Mouse (Mus musculus) hindbrain, embryonic 14.5 days (tissue): ENCODE data around the gene Cyb561d2. TPM values are rescaled to one million over a fixed set of nuclear protein-coding genes. Genes with fewer than 3 reads are reported as not detected.

Experiments used
- ATAC-seq: fragments of 200-750 bp; cut with Nextera tagmentation; 2 replicates; pipeline ENCODE4 v1.8.0; 2017; ENCODE audit warnings: moderate number of reproducible peaks, mild to moderate bottlenecking, moderate TSS enrichment, moderate library complexity; ENCODE audit not compliant: low FRiP score
- DNase-seq: peaks from one replicate; pipeline ENCODE4 v3.0.0-alpha.2; 2015; ENCODE audit warnings: low spot score
- H3K27ac ChIP-seq: fragments of 300-500 bp; sonication (generic); 2 replicates; pipeline ENCODE4 v1.5.1; 2014; ENCODE audit warnings: mild to moderate bottlenecking, moderate library complexity
- H3K27me3 ChIP-seq: fragments of 300-500 bp; sonication (generic); 2 replicates; pipeline ENCODE4 v1.6.1; 2014; ENCODE audit warnings: mild to moderate bottlenecking, low read length, mixed read lengths; ENCODE audit not compliant: control insufficient read depth, insufficient read depth
- H3K36me3 ChIP-seq: fragments of 300-500 bp; sonication (generic); replicated peaks from 2 replicates; pipeline ENCODE4 v1.6.1; 2014; ENCODE audit not compliant: control insufficient read depth, insufficient read depth
- H3K4me1 ChIP-seq: fragments of 300-500 bp; sonication (generic); replicated peaks from 2 replicates; pipeline ENCODE4 v1.6.1; 2014; ENCODE audit warnings: antibody characterized with exemption, low read length, mixed read lengths; ENCODE audit not compliant: control insufficient read depth, insufficient read depth
- H3K4me2 ChIP-seq: fragments of 300-500 bp; sonication (generic); replicated peaks from 2 replicates; pipeline ENCODE4 v1.6.1; 2014; ENCODE audit warnings: mild to moderate bottlenecking, moderate library complexity
- H3K4me3 ChIP-seq: fragments of 300-500 bp; sonication (generic); replicated peaks from 2 replicates; pipeline ENCODE4 v1.5.1; 2014; ENCODE audit warnings: mild to moderate bottlenecking, low read length
- H3K9ac ChIP-seq: fragments of 300-500 bp; sonication (generic); 2 replicates; pipeline ENCODE4 v1.6.1; 2014
- H3K9me3 ChIP-seq: fragments of 300-500 bp; sonication (generic); 2 replicates; pipeline ENCODE4 v1.6.1; 2016; ENCODE audit warnings: low read length; ENCODE audit not compliant: control insufficient read depth
- WGBS: fragments of 180-500 bp; shearing (Covaris S2); extraction: QIAGEN DNeasy Blood & Tissue Kit; methylation state at CpG from one replicate; pipeline ENCODE4 v1.1.7; 2014; 5-methylcytosine and 5-hydroxymethylcytosine counted together
- polyA plus RNA-seq: library from polyadenylated mRNA; unstranded; fragments of >200 nt; fragmentation: Nextera tagmentation; extraction: Ambion mirVana; gene quantifications from 2 replicates; pipeline ENCODE4 v1.2.1, GENCODE M21; 2014

Gene Cyb561d2
- polyA plus RNA-seq: 44.9 and 49.3 TPM in 2 replicates

DNA sequence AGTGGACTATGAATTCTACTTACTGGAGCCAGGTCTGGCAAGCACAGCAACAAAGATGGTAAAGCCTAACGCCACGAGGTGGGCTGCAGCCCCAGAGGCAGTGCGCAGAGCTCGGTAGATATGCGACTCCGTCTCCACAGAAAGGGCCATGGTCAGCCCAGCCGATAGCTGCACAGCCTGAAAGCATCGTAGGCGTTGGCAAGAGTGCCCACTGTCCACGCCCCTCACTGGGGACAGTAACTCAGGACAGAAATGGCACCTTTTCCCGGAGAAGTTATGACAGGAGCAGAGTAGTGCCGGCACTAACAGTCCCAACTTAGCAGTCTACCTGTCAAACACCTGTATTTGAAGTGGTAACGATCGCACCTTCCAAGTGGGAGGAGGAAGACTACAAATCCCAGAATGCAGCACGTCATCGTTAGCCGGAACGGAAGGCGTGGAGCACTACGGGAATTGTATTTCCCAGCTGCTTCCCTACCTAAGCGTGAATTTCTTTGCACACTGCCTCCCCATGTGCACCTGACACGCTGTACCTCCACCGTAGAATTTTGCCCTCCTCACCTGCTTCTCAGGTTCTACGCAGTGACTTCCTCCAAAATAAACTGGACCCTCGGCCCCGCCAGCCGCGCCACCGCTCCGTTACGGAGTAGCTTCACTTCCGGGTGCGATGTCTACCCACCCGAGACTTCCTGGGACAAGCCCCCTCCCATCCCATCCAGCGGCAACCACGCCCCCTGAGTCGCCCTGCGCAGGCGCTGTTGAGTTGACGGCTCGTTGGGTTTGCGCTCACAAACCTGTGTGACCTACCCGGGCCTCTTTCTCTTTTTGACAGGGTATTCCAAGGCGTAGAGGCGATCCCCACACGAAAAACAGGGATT, at the start of gene Cyb561d2, which contains the start of gene Nprl2:
Cyb561d2 (minus strand) TSS at position 720 of the 878 bp plus-strand sequence.
Nprl2 (plus strand) TSS at position 753 of the 878 bp plus-strand sequence.
- H3K9me3 ChIP-seq: no peaks in the 10 kb centered on the region
- ATAC-seq: peak; percentile 89
- H3K36me3 ChIP-seq: peaks cover 51% of the 10 kb centered on the region
- H3K4me1 ChIP-seq: peaks cover 28% of the 10 kb centered on the region
- DNase-seq: peak; percentile 94
- 1% methylated on average over 46 of the region's 46 CpGs for WGBS
- peak within 1 kb of the TSS; percentile 84 for H3K4me2 ChIP-seq
- H3K4me3 ChIP-seq: peak within 1 kb of the TSS; percentile 49
- peak within 1 kb of the TSS; percentile 62 for H3K9ac ChIP-seq
- H3K27me3 ChIP-seq: no peaks in the 10 kb centered on the region
- peak within 1 kb of the TSS; percentile 22; the same call in 1 of the 2 replicates for H3K27ac ChIP-seq

DNA sequence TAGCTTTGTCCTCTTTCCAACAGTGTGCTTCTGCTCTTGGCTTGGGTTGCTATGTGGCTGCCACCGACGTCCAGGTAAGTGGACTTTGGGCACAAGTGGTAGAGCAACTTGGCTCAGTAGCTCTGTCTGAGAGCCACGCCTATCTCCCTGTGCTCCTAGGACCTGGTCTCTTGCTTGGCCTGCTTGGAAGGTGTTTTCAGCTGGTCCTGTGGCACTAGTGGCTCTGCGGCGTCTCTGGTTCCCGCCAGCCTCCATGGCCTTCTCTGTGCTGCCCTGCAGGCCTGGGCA, 48.7 kb upstream of the Cyb561d2 start:
- Histone ChIP-seq H3K36me3 (peaks cover 36% of the 10 kb centered on the region), H3K9ac (no peak overlapping the region), H3K4me3 (no peak overlapping the region), H3K4me1 (peaks cover 9% of the 10 kb centered on the region), H3K4me2 (no peak overlapping the region), H3K27ac (no peak overlapping the region), H3K27me3 (no peaks in the 10 kb centered on the region), H3K9me3 (no peaks in the 10 kb centered on the region)
- WGBS: 92% methylated on average over 6 of the region's 6 CpGs
- DNase-seq: no peak
- no peak for ATAC-seq

DNA sequence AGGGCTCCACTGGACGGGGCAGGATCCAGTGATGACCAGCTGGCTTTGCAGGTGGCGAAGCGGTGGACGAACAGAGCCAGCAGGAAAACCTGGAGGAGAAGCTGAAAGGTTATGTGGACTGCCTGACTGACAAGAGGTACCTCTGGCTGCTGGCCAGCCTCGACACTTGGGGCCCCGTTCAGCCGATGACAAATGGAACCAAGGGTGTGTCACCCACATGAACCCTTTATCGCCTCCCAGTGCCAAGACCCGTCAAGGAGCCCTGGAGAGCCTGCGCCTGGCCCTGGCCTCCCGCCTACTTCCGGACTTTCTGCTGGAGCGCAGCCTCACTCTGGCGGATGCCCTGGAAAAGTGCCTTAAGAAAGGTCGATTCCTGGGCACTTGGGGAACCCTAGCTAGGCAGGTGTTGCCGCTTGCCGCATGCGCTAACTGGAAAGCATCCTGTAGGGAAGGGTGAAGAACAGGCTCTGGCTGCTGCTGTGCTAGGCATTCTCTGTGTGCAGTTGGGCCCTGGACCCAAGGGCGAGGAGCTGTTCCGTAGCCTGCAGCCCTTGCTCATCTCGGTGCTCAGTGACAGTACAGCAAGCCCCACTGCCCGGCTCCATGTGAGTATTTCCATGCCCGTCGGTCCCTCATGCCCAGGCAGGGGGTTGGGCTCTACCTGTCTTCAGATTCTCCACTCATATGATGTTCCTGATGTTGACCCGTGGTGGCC, 48.2 kb upstream of the Cyb561d2 start:
- H3K9ac ChIP-seq: no peak overlapping the region
- 94% methylated on average over 25 of the region's 25 CpGs for WGBS
- no peak overlapping the region for H3K4me2 ChIP-seq
- DNase-seq (no peak), ATAC-seq (no peak)
- H3K9me3 ChIP-seq: no peaks in the 10 kb centered on the region
- H3K4me3 ChIP-seq: no peak overlapping the region
- H3K27me3 ChIP-seq: no peaks in the 10 kb centered on the region
- H3K36me3 ChIP-seq: peaks cover 36% of the 10 kb centered on the region
- H3K4me1 ChIP-seq: peaks cover 9% of the 10 kb centered on the region
- no peak overlapping the region for H3K27ac ChIP-seq

DNA sequence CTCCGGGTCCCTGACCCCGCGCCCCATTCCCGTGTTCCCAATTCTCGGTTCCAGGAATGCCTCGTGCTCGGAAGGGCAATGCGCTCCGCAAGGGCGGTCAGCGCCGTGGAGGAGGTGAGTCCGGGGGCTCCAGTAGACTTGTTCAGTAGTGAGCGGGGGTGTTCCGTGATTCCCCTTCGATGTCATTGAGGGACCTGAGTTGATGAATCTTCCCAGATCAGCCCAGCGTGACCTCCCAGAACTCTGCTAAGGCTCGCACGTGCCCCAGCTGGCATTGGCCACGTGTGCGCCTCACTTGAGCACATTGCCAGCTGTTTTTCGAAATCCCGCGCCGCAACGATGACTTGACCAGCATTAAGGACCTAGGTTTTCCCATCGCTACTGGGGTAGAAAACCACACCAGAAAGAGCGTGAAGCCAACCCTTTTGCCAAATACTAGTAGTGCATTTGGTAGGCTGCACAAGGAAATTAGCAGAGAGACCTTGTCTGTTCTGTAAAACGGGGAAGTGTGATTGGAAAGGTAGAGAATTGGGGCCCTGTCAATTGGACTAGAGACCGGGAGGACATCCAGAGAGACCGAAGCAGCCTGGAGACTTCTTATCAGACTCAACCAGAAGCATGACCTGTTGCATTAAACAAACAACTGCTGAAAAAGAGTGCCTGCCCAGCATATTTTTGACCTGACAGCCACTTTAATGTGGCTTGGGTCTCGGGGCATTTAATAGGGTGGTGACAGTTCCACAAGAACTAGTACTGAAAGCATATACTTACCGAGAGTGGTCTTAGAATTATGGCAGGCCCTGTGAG, 46.0 kb upstream of the Cyb561d2 start:
- ATAC-seq (peak; percentile 42), DNase-seq (peak; percentile 41)
- Histone ChIP-seq H3K27me3 (no peaks in the 10 kb centered on the region), H3K9ac (peak overlapping the region; percentile 51), H3K27ac (no peak overlapping the region), H3K4me3 (peak overlapping the region; percentile 59), H3K4me2 (peak overlapping the region; percentile 90), H3K9me3 (no peaks in the 10 kb centered on the region), H3K36me3 (peaks cover 28% of the 10 kb centered on the region), H3K4me1 (peaks cover 9% of the 10 kb centered on the region)
- WGBS: 5% methylated on average over 33 of the region's 33 CpGs

DNA sequence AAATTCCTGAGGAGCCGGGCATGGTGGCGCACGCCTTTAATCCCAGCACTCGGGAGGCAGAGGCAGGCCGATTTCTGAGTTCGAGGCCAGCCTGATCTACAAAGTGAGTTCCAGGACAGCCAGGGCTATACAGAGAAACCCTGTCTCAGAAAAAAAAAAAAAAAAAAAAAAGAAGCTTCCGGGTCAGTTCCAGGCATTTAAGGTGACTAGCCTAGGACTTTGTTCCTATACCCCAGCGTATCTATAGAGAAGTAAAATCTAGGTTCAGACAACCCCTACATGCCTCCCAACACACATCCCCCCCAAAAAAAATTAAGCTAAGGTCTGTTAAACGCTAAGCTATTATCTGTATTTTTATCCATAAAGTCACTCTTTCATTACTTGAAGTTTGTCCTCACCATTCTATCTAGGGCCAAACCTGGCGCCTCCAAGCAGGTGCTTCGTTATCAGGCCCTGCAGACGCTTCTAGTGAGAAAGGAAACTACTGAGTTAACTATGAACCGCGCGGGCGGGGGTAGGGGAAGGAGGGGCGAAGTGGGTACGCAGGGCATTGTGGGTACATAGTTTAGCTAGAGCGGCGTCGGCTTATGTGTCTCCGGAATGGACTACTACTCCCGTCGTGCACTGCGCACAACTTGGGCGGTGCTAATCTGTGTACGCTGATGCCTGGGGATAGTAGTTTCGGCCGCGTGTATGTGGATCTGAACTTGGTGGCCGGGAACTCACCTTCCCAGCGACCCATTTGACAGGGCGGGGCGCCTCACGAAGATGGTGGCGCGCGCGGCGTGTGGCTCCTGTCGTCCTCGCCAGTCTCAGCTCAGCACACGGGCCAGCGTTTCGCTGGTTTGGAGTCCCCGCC, 45.2 kb upstream of the Cyb561d2 start, which contains the start of gene Ifrd2:
Ifrd2 (plus strand) TSS at position 669 of the 859 bp plus-strand sequence.
- WGBS: 14% methylated on average over 46 of the region's 46 CpGs
- Histone ChIP-seq H3K4me3 (peak within 1 kb of the TSS; percentile 59), H3K4me2 (peak within 1 kb of the TSS; percentile 90), H3K36me3 (peaks cover 21% of the 10 kb centered on the region), H3K4me1 (peaks cover 9% of the 10 kb centered on the region), H3K27me3 (no peaks in the 10 kb centered on the region), H3K27ac (no peak within 1 kb of the TSS), H3K9me3 (no peaks in the 10 kb centered on the region), H3K9ac (peak within 1 kb of the TSS; percentile 51)
- peak; percentile 98 for ATAC-seq
- DNase-seq: peak; percentile 97

DNA sequence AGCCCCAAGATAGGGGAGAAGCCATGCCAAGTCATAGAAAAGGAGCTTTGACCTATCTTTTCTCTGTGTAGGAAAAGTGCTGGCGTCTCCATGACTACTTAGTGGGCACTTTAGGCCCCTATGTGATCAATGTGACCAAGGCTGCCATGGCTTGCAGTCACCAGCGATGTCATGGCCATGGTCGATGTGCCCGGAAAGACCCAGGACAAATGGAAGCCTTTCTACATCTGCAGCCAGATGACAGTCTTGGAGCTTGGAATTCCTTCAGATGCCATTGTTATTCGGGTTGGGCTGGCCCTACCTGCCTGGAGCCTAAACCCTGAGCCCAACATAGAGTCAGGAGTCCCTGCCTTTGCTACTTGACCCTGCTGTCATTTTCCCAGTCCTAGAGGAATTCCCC, 44.5 kb upstream of the Cyb561d2 start:
- WGBS: 91% methylated on average over 5 of the region's 5 CpGs
- ATAC-seq: no peak

DNA sequence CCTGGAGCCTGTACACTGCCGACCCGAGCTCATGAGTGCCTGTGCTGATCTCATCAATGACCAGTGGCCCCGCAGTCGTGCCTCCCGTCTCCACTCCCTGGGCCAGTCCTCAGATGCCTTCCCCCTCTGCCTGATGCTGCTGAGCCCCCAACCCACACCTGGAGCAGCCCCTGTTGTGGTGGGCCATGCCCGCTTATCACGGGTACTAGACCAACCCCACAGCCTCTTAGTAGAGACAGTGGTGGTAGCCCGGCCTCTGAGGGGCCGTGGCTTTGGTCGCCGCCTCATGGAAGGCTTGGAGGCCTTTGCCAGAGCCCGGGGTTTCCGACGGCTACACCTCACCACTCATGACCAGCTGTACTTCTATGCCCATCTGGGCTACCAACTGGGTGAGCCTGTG, 41.2 kb upstream of the Cyb561d2 start:
- Histone ChIP-seq H3K4me1 (peaks cover 20% of the 10 kb centered on the region), H3K4me2 (no peak overlapping the region), H3K9me3 (no peaks in the 10 kb centered on the region), H3K27me3 (no peaks in the 10 kb centered on the region), H3K9ac (no peak overlapping the region), H3K27ac (no peak overlapping the region), H3K4me3 (no peak overlapping the region), H3K36me3 (no peaks in the 10 kb centered on the region)
- ATAC-seq (no peak), DNase-seq (no peak)
- WGBS: 92% methylated on average over 14 of the region's 14 CpGs

More for the DNA sequence above, 44.5 kb upstream of the Cyb561d2 start:
- Histone ChIP-seq H3K27ac (no peak overlapping the region), H3K36me3 (peaks cover 14% of the 10 kb centered on the region), H3K27me3 (no peaks in the 10 kb centered on the region), H3K9me3 (no peaks in the 10 kb centered on the region), H3K4me2 (no peak overlapping the region), H3K9ac (no peak overlapping the region), H3K4me3 (no peak overlapping the region), H3K4me1 (peaks cover 12% of the 10 kb centered on the region)
- no peak for DNase-seq

DNA sequence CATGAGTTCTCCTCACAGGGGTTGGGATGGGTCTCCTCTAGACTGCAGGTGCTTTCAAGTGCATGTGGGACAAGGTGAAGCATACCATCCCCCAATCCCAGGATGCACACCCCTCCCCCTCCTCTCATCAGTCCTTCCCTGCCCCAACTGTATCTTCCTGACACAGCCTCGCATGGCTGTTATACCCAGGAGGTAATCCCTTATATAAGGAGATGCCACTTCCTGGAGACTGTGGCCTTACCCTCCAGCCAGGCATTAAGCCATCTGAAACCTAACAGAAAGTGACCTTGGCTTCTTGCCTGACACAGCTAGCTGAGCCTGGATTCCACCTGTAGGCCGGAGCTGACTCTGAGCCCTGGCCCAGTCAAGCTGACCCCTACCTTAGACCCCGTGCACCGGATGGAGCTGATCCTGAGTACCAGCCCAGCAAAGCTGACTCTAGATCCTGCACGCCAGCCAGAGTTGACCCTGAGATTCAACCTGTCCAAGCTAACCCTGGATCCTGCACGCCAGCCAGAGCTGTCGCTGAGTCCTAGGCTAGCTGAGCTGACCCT, 40.6 kb upstream of the Cyb561d2 start:
- H3K9me3 ChIP-seq: no peaks in the 10 kb centered on the region
- H3K9ac ChIP-seq: no peak overlapping the region; the same call in 1 of the 2 replicates
- H3K36me3 ChIP-seq: no peaks in the 10 kb centered on the region
- H3K4me1 ChIP-seq: peaks cover 17% of the 10 kb centered on the region
- H3K4me3 ChIP-seq: no peak overlapping the region
- H3K27me3 ChIP-seq: no peaks in the 10 kb centered on the region
- no peak overlapping the region for H3K27ac ChIP-seq
- DNase-seq: no peak
- 90% methylated on average over 7 of the region's 7 CpGs for WGBS
- H3K4me2 ChIP-seq: no peak overlapping the region
- ATAC-seq: no peak
